Mouse (Mus musculus) embryonic stem cell, embryonic (primary cell): ENCODE results near the gene Rasa3.

Source experiments
- CTCF ChIA-PET, 4 experiments: fragments of 300-600 bp in 2 of 4; fragments of 350-600 bp in 2 of 4; sonication (Branson Sonifier 250); formaldehyde crosslinking; loops; one replicate each; lab custom pipeline; 2022; ENCODE audit warnings: inconsistent platforms in 2 of 4; lab: Charles Lee
- POLR2A ChIA-PET, 4 experiments: fragments of 300-600 bp in 2 of 4; fragments of 350-600 bp in 2 of 4; sonication (Branson Sonifier 250); formaldehyde crosslinking; loops; one replicate each; lab custom pipeline; 2022; ENCODE audit warnings: antibody characterized with exemption in 4 of 4, inconsistent platforms in 1 of 4; lab: Charles Lee

The Rasa3 gene

GRCm38 (mm10) chr8:13667917-13668316 lies 9.5 kb downstream of the Rasa3 start:
- POLR2A ChIA-PET: interaction anchor here in 2 of 4 experiments (0.9 to 2.5 kb wide), 3 partner anchors 9 to 12 kb away, joined by 3 to 9 read pairs (median 3); partner anchors contain the start of gene Rasa3 (in 2 of the 2)

GRCm38 (mm10) chr8:13665944-13666343 lies 11.5 kb downstream of the Rasa3 start:
- CTCF ChIA-PET: interaction anchor here in 1 of 4 experiments (0.6 to 0.9 kb wide), 2 partner anchors 61 to 1363 kb away, joined by 3 read pairs; no protein-coding TSS in a partner anchor

More at GRCm38 (mm10) chr8:13667917-13668316, 9.5 kb downstream of the Rasa3 start:
- CTCF ChIA-PET: interaction anchor here (0.6 to 1.4 kb wide), 14 partner anchors 10 to 371 kb away, joined by 3 to 7 read pairs (median 4); partner anchors contain the start of gene Rasa3 (in 3 of the 4)

GRCm38 (mm10) chr8:13665538-13665937 lies 11.9 kb downstream of the Rasa3 start:
- ChIA-PET POLR2A (interaction anchor here in 1 of 4 experiments (0.6 kb wide), 1 partner anchor 295 kb away, joined by 5 read pairs; no protein-coding TSS in a partner anchor), CTCF (interaction anchor here in 1 of 4 experiments (0.6 to 0.9 kb wide), 2 partner anchors 62 to 1363 kb away, joined by 3 read pairs; no protein-coding TSS in a partner anchor)

More at GRCm38 (mm10) chr8:13665944-13666343, 11.5 kb downstream of the Rasa3 start:
- POLR2A ChIA-PET: interaction anchor here in 1 of 4 experiments (0.6 kb wide), 1 partner anchor 295 kb away, joined by 5 read pairs; no protein-coding TSS in a partner anchor

GRCm38 (mm10) chr8:13664711-13665210 lies 12.6 kb downstream of the Rasa3 start:
- ChIA-PET CTCF (no interaction called here), POLR2A (interaction anchor here in 1 of 4 experiments (1.3 kb wide), 1 partner anchor 13 kb away, joined by 3 read pairs; the partner anchor contains the start of gene Rasa3)

DNA sequence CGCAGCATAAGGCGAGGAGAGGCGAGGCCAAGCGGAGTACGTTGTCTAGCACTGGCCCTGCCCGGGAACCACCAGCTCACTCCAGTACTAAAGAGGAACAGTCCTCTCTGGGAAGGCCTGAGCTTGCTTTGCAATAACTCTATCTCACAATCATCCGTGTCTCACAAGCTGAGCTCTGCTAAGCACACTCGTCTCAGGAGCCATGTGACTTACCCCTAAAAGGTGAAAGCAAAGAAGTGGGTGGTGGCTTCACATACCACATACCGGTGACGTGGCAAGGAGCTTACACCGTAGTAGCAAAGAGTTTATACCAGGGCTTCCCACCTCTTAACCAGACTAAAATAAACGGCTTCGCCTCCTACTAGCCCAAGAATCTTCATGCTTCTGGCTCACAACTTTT lies 17.1 kb downstream of the Rasa3 start:
- POLR2A ChIA-PET: interaction anchor here in 3 of 4 experiments (0.5 to 1.5 kb wide), 3 partner anchors 11 to 1390 kb away, joined by 3 to 6 read pairs (median 4); partner anchors contain the start of gene Rasa3 (in 1 of the 3)
- CTCF ChIA-PET: interaction anchor here in 1 of 4 experiments (0.9 kb wide), 1 partner anchor 17 kb away, joined by 3 read pairs; the partner anchor contains the start of gene Rasa3

DNA sequence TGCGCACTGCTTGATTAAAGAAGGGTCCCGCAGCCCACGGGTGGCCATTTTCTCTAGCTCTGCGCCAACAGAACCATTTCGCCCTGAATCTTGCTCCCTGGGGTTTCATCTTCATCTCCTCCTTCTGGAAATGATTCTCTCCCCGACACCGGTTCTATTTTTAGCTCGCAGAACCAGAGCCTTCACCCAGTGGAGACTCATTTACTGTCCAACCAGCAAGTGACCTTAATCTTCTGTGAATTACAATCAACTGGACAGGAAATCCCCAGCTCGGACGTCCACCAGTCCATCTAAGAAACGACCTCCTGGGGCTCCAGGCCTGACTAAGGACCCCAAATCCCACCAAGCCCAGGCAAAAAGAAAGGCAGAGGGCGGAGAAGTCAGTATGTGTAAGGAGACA lies 19.9 kb downstream of the Rasa3 start:
- CTCF ChIA-PET: interaction anchor here in 1 of 4 experiments (0.9 kb wide), 1 partner anchor 11 kb away, joined by 3 read pairs; no protein-coding TSS in a partner anchor
- POLR2A ChIA-PET: interaction anchor here in 1 of 4 experiments (1.6 kb wide), 1 partner anchor 20 kb away, joined by 4 read pairs; the partner anchor contains the start of gene Rasa3

GRCm38 (mm10) chr8:13655033-13655351 lies 22.4 kb downstream of the Rasa3 start:
- POLR2A ChIA-PET: interaction anchor here in 1 of 4 experiments (1.5 kb wide), 1 partner anchor 13 kb away, joined by 3 read pairs; no protein-coding TSS in a partner anchor

DNA sequence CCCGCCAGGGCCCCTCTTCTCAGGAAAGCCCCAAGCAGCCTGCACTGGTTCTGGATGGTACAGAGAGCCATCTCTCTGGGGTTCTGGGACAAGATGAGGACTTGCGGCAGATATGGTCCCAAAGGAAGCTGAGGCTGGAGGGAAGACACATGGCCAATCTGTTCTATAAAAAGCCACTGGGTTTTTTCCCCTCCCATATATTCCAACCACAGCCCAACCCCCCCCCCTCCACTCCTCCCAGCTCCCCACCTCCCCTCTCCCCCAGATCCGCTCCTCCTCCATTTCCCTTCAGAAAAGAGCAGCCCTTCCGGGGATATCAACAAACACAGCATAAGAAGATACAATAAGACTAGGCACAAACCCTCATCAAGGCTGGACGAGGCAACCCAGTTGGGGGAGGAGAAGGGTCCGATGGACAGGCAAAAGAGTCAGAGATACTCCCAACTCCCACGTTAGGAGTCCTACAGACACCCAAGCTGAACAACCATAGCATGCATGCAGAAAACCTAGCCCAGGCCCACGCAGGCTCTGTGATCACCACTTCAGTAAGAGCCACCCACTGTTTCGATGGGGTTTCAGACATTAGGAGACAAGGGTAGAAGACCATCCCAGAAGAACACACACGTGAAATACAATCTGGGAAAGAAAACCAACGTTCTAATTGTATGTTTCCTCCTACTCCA lies 22.9 kb downstream of the Rasa3 start:
- ChIA-PET CTCF (interaction anchor here in 1 of 4 experiments (0.7 kb wide), 1 partner anchor 13 kb away, joined by 3 read pairs; no protein-coding TSS in a partner anchor), POLR2A (no interaction called here)

More at GRCm38 (mm10) chr8:13655033-13655351, 22.4 kb downstream of the Rasa3 start:
- CTCF ChIA-PET: no interaction called here

DNA sequence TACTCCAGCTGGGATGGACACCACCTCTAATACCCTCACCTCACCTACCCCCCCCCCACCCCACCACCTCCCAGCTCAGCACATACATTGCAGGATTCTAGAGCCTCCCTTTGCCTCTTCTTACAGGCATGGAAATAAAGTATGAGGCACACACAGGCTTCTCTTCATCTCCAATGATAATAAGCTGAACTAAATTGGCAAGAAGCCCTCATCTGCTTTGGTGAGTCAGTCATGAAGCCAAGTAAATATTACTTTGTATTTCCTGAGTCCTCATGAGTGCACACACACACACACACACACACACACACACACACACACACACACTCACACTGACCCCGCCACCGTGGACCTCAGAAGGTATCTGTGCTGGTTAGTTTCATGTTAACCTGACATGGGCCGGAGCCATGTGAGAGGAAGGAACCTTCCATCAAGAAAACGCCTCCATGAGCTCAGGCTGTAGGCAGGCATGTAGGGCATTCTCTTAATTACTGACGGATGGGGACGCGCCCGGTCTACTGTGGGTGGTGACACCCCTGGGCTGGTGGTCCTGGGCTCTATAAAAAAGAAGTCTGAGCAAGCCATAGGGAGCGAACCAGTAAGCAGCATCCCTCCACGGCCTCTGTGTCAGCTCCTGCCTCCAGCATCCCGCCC lies 26.7 kb downstream of the Rasa3 start:
- CTCF ChIA-PET: interaction anchor here (0.6 to 1.3 kb wide), 4 partner anchors 114 to 1029 kb away, joined by 3 to 4 read pairs (median 3); partner anchors contain the start of gene Gas6 (in 1 of the 4)
- POLR2A ChIA-PET: interaction anchor here in 2 of 4 experiments (0.6 to 2.5 kb wide), 5 partner anchors 23 to 445 kb away, joined by 3 to 8 read pairs (median 4); partner anchors contain the start of gene Rasa3 (in 1 of the 2)

DNA sequence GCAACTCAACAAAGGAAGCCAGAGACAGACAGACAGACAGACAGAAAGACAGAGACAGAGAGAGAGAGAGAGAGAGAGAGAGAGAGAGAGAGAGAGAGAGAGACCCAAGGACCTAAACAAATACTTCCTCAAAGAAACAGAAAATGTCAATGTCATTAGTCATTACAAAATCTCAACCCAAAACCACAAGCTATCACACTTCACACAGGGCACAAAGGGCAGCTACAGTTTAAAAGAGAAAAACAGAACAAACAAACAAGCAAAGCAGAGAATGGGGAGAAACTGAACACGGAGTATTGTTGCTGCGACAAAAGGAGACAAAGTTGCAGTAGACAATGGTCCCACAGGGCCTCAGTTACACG lies 28.3 kb downstream of the Rasa3 start:
- POLR2A ChIA-PET: interaction anchor here in 2 of 4 experiments (0.6 to 1.3 kb wide), 2 partner anchors 10 to 16 kb away, joined by 3 read pairs; no protein-coding TSS in a partner anchor
- CTCF ChIA-PET: interaction anchor here in 3 of 4 experiments (0.6 to 0.9 kb wide), 3 partner anchors 19 to 301 kb away, joined by 3 to 5 read pairs (median 3); no protein-coding TSS in a partner anchor

- ChIA-PET CTCF (no interaction called here), POLR2A (interaction anchor here in 2 of 4 experiments (0.5 to 1.3 kb wide), 3 partner anchors 11 to 389 kb away, joined by 3 read pairs; no protein-coding TSS in a partner anchor)
Measured at GRCm38 (mm10) chr8:13648377-13649153, 28.8 kb downstream of the Rasa3 start.

DNA sequence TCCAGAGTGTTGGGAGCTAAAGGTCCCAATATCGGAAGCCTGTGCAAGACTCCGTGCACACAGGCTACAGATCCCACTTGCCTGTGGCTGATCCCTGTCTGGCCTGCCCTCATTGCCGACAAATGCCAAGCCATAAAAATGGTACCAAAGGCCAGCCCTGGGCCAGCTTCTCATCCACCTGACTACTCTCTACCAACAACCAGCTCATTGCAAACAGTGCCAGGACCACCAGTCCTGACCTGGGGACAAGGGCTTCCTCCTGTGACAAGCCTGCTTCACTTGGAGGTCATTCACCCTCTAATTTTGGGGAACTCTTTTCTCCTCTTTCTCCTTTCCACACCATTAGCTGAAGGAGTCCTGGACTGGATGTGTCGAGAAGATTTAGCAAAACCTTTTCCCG lies 29.8 kb downstream of the Rasa3 start:
- POLR2A ChIA-PET: interaction anchor here in 1 of 4 experiments (0.6 kb wide), 1 partner anchor 13 kb away, joined by 3 read pairs; no protein-coding TSS in a partner anchor
- CTCF ChIA-PET: interaction anchor here in 2 of 4 experiments (0.5 to 0.7 kb wide), 2 partner anchors 13 to 754 kb away, joined by 3 to 4 read pairs; no protein-coding TSS in a partner anchor

DNA sequence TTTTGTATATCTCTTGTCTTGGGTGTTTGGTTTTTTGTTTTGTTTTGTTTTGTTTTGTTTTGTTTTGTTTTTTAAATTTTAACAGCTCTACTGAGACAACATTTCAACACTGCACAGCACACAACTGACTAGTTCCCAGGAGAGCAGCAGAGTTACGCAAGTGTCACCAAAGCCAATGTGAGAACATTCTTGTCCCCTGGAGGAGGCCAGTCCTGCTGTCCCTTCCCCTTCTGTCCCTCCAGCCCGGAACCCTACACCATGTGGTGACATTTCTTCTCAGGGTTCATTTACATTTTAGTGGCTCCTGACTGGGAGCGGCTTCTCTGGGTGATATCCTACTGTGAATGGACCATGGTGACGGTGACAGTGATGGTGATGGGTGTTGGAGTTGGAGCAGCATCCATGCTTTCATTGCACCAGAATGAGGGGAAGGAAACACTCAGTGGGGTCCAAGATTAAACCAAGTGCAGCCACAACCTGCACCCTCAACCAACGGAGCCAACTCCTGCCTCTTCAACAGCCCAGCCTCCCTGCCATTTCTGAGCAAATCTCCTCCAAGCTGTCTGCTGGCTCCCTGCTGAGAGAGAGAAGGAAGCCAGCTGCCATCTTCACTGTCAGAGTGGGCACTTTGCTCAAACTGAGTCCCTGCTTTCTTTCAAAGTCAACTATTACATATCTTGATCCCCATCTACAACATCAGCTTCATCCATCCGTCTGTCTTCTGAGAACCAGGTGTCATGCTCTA lies 32.3 kb downstream of the Rasa3 start:
- ChIA-PET CTCF (no interaction called here), POLR2A (interaction anchor here in 1 of 4 experiments (1.1 kb wide), 1 partner anchor 20 kb away, joined by 3 read pairs; no protein-coding TSS in a partner anchor)

DNA sequence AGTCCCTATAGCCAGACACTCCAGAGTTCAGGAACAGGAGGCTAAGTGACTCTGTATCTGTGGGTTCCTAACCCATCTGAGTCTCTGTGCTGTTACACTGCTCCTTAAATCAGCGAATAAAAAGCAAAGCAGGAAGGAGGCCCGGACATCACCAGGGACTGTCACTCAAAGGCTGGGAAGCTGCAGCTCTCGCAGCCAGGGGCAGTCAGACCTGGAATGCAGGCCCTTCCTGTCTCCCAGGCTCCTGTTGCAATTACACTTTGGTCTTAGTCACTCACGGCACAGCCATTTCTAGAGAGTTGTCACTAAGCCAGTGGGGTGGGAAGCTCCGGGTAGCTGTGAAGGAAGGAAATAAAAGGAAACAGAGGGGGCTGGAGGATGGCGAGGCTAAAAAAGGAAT lies 33.2 kb downstream of the Rasa3 start:
- CTCF ChIA-PET: interaction anchor here in 1 of 4 experiments (0.6 kb wide), 1 partner anchor 29 kb away, joined by 3 read pairs; no protein-coding TSS in a partner anchor
- POLR2A ChIA-PET: interaction anchor here in 2 of 4 experiments (0.7 to 1.1 kb wide), 2 partner anchors 20 to 141 kb away, joined by 3 read pairs; no protein-coding TSS in a partner anchor

GRCm38 (mm10) chr8:13642659-13643181 lies 34.7 kb downstream of the Rasa3 start:
- ChIA-PET POLR2A (no interaction called here), CTCF (no interaction called here)

DNA sequence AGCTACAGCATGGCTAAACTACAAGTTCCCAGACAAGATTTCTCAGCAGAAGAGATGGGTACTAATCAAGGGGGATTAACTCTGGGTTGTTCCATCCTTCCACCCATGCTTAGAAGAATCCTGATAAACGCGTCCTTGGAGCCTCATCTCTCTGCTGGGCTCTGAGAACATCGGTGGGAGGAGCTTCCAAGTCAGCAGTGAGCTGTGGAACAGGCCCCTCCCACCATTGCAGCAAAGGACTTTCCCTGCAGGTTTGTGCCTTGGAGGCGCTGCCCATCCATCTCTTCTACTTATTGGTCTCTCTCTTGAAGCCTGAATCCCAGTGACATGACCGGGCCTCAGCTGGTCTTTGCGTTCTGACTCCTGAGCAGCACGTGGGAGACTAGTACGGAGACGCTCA lies 36.2 kb downstream of the Rasa3 start:
- POLR2A ChIA-PET: interaction anchor here in 1 of 4 experiments (0.6 to 1.1 kb wide), 3 partner anchors 11 to 17 kb away, joined by 3 to 4 read pairs (median 3); no protein-coding TSS in a partner anchor
- CTCF ChIA-PET: no interaction called here
